Mouse (Mus musculus) forebrain, embryonic 11.5 days (tissue): ENCODE data around the gene Hdac4. TPM values are rescaled to one million over a fixed set of nuclear protein-coding genes. Genes with fewer than 3 reads are reported as not detected.

ENCODE experiments used
- ATAC-seq: fragments of 200-750 bp; cut with Nextera tagmentation; replicated peaks from 2 replicates; pipeline ENCODE4 v1.8.0; 2017; ENCODE audit warnings: moderate TSS enrichment; ENCODE audit not compliant: low FRiP score
- DNase-seq: peaks from one replicate; pipeline ENCODE4 v3.0.0-alpha.2; 2017; ENCODE audit warnings: low spot score
- H3K27ac ChIP-seq: fragments of 300-500 bp; sonication (generic); 2 replicates; pipeline ENCODE4 v1.5.1; 2014; ENCODE audit warnings: low read depth, low read length
- H3K27me3 ChIP-seq: fragments of 300-500 bp; sonication (generic); 2 replicates; pipeline ENCODE4 v1.6.1; 2014; ENCODE audit warnings: mild to moderate bottlenecking, low read length, mixed read lengths; ENCODE audit not compliant: control insufficient read depth, insufficient read depth
- H3K36me3 ChIP-seq: fragments of 300-500 bp; sonication (generic); 2 replicates; pipeline ENCODE4 v1.6.1; 2014; ENCODE audit warnings: mild to moderate bottlenecking, low read length, moderate library complexity, mixed read lengths; ENCODE audit not compliant: control insufficient read depth, insufficient read depth
- H3K4me1 ChIP-seq: fragments of 300-500 bp; sonication (generic); replicated peaks from 2 replicates; pipeline ENCODE4 v1.6.1; 2014; ENCODE audit warnings: low read length, mixed read lengths; ENCODE audit not compliant: control insufficient read depth, insufficient read depth
- H3K4me2 ChIP-seq: fragments of 300-500 bp; sonication (generic); 2 replicates; pipeline ENCODE4 v1.6.1; 2014; ENCODE audit warnings: low read depth, mild to moderate bottlenecking, low read length, moderate library complexity, mixed read lengths; ENCODE audit not compliant: severe bottlenecking
- H3K4me3 ChIP-seq: fragments of 300-500 bp; sonication (generic); 2 replicates; pipeline ENCODE4 v1.5.1; 2014; ENCODE audit warnings: low read depth, low read length
- H3K9ac ChIP-seq: fragments of 300-500 bp; sonication (generic); 2 replicates; pipeline ENCODE4 v1.6.1; 2014; ENCODE audit warnings: low read length
- H3K9me3 ChIP-seq: fragments of 300-500 bp; sonication (generic); 2 replicates; pipeline ENCODE4 v1.6.1; 2016; ENCODE audit warnings: low read length, mixed read lengths; ENCODE audit not compliant: control insufficient read depth
- WGBS: fragments of 180-500 bp; shearing (Covaris S2); extraction: QIAGEN DNeasy Blood & Tissue Kit; methylation state at CpG from one replicate; pipeline ENCODE4 v1.1.7; 2014; 5-methylcytosine and 5-hydroxymethylcytosine counted together
- polyA plus RNA-seq: library from polyadenylated mRNA; unstranded; fragments of >200 nt; fragmentation: Nextera tagmentation; extraction: Ambion mirVana; gene quantifications from 2 replicates; pipeline ENCODE4 v1.2.1, GENCODE M21; 2014

The Hdac4 gene
- polyA plus RNA-seq, 1 experiment from 2014 or later = 29.6 TPM

DNA sequence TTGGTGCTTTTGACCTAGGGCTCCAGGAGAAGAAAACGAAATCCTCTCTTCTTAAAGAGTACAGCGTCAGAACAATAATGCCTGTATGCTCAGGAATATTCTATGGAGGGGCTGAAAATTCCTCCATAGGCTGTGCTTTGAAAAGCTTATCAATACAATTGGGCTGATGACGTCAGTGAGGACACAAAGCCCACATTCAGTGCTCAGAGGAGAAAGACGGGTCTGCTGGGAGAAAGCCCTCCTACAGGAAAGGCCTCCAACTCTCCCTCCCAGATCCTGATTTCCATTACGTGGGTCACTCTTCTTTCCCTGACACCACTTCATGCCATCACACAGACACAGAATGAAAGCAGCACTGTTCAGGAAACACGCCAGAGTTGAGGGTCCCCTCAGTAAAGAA is 159.7 kb downstream of the Hdac4 start:
- Histone ChIP-seq H3K9me3 (no peaks in the 10 kb centered on the region), H3K4me3 (no peak overlapping the region), H3K4me1 (no peaks in the 10 kb centered on the region), H3K27me3 (no peaks in the 10 kb centered on the region), H3K9ac (no peak overlapping the region), H3K4me2 (no peak overlapping the region), H3K27ac (no peak overlapping the region), H3K36me3 (no peaks in the 10 kb centered on the region; the same call in 1 of the 2 replicates)
- DNase-seq (no peak), ATAC-seq (peak; percentile 64; the same call in 1 of the 2 replicates)
- WGBS = 28% methylated on average over 6 of the region's 6 CpGs

DNA sequence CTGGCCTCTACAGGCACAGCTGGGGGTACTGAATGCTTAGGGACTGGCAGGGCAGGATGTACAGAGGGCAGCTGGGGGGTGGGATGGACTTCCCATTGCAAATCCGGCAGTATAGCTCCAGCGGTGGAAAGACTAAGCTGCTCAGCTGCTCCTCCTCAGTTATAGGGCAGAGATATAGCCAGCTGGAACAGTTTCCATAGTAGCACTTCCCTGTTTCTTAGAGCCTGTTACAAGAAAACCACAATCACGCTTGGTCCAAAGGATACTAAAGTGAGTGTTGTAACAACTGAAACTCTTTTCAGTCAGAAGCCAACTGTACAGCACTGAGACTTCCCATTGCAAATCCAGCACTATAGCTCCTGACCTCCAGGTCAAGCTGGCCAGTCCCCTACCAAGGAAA is 161.3 kb downstream of the Hdac4 start:
- H3K9ac ChIP-seq = no peak overlapping the region
- no peak overlapping the region for H3K4me3 ChIP-seq
- no peak overlapping the region for H3K4me2 ChIP-seq
- no peaks in the 10 kb centered on the region for H3K4me1 ChIP-seq
- ATAC-seq (no peak), DNase-seq (no peak)
- no peaks in the 10 kb centered on the region for H3K9me3 ChIP-seq
- H3K27ac ChIP-seq = no peak overlapping the region
- no peaks in the 10 kb centered on the region; the same call in 1 of the 2 replicates for H3K36me3 ChIP-seq
- H3K27me3 ChIP-seq = no peaks in the 10 kb centered on the region
- 89% methylated on average over 3 of the region's 3 CpGs for WGBS

- Histone ChIP-seq H3K4me2 (no peak overlapping the region), H3K4me3 (no peak overlapping the region), H3K27ac (no peak overlapping the region), H3K4me1 (no peaks in the 10 kb centered on the region), H3K36me3 (no peaks in the 10 kb centered on the region; the same call in 1 of the 2 replicates), H3K9ac (no peak overlapping the region), H3K27me3 (no peaks in the 10 kb centered on the region), H3K9me3 (no peaks in the 10 kb centered on the region)
- no peak for ATAC-seq
- DNase-seq = no peak
- 92% methylated on average over 7 of the region's 7 CpGs for WGBS
These were observed 162.0 kb downstream of the Hdac4 start for GRCm38 (mm10) chr1:92033463-92033862.

DNA sequence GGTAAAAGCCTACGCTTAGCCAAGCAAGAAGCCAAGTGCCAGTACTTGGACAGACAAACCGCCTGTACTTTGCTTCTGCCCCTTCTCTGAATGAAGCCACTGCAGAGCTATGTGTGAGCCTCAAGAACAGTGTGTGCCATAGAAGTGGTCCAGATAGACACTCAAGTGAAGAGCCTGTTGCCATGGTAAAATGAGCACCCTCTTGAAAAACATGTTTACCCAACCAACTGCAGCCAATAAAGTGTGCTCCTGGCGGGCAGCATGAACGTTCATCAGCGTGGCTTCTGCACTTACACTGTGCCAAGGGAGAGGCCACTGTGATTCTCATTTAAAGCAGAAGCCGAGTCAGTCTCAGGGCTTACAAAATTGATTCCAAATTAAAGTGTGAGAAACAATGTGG is 165.0 kb downstream of the Hdac4 start:
- no peak overlapping the region for H3K9ac ChIP-seq
- H3K9me3 ChIP-seq = no peaks in the 10 kb centered on the region
- peak; percentile 2 for DNase-seq
- no peak overlapping the region for H3K4me3 ChIP-seq
- ATAC-seq = no peak
- no peak overlapping the region for H3K4me2 ChIP-seq
- H3K27ac ChIP-seq = no peak overlapping the region
- peaks cover 3% of the 10 kb centered on the region; the same call in 1 of the 2 replicates for H3K36me3 ChIP-seq
- 87% methylated on average over 6 of the region's 6 CpGs for WGBS
- no peaks in the 10 kb centered on the region for H3K27me3 ChIP-seq
- H3K4me1 ChIP-seq = no peaks in the 10 kb centered on the region

DNA sequence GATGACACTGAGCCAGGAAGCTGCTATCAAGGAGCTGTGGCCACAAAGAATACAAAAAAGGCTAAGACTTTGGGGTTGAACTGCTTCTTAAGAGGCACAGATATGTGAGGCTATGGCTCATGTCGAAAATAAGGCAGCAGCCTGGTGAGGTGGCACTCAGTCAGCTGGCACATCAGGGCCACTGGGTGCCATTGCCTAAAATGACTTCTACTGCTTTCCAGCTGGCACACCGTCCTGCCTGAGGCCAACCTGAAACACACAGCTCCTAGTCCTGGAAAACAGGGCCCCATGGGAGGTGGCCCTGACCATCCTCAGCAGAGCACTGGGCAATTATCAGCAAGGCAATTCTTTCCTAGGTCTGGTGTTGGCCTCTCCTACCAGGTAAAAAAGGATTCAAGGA is 167.3 kb downstream of the Hdac4 start:
- ATAC-seq = no peak
- Histone ChIP-seq H3K4me1 (no peaks in the 10 kb centered on the region), H3K9me3 (no peaks in the 10 kb centered on the region), H3K4me3 (no peak overlapping the region), H3K4me2 (no peak overlapping the region), H3K9ac (no peak overlapping the region), H3K27me3 (no peaks in the 10 kb centered on the region), H3K27ac (no peak overlapping the region), H3K36me3 (peaks cover 3% of the 10 kb centered on the region; the same call in 1 of the 2 replicates)
- WGBS = 94% methylated on average over 2 of the region's 2 CpGs
- no peak for DNase-seq

- no peak overlapping the region for H3K4me2 ChIP-seq
- 96% methylated on average over 3 of the region's 3 CpGs for WGBS
These were observed 169.1 kb downstream of the Hdac4 start for GRCm38 (mm10) chr1:92026351-92026750.

DNA sequence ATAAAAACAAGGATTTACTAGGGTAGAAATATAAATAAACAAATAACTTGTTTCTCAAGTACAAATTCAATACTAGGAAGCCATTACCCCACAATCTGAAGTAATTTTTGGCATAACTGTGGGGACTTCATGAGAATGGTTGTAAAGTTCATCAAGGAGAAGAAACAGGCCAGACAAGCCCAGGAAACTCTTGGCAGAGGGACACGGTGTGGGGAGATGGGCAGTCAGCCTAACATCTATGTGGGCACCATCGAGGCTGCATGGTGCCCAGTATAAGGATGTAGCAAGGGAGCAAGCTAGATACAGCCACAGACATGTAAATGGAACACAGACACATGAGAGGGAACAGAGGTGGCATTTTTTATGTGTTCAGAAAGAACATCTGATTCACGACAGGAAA is 171.6 kb downstream of the Hdac4 start:
- no peaks in the 10 kb centered on the region for H3K9me3 ChIP-seq
- no peak overlapping the region for H3K27ac ChIP-seq
- H3K27me3 ChIP-seq = no peaks in the 10 kb centered on the region
- H3K9ac ChIP-seq = no peak overlapping the region
- 94% methylated on average over 3 of the region's 3 CpGs for WGBS
- peaks cover 3% of the 10 kb centered on the region; the same call in 1 of the 2 replicates for H3K36me3 ChIP-seq
- H3K4me1 ChIP-seq = no peaks in the 10 kb centered on the region
- no peak for ATAC-seq
- H3K4me3 ChIP-seq = no peak overlapping the region
- H3K4me2 ChIP-seq = no peak overlapping the region
- DNase-seq = no peak

More at GRCm38 (mm10) chr1:92026351-92026750, 169.1 kb downstream of the Hdac4 start:
- no peaks in the 10 kb centered on the region for H3K4me1 ChIP-seq
- ATAC-seq (no peak), DNase-seq (no peak)
- peaks cover 3% of the 10 kb centered on the region; the same call in 1 of the 2 replicates for H3K36me3 ChIP-seq
- H3K27me3 ChIP-seq = no peaks in the 10 kb centered on the region
- H3K9me3 ChIP-seq = no peaks in the 10 kb centered on the region
- no peak overlapping the region for H3K4me3 ChIP-seq
- H3K9ac ChIP-seq = no peak overlapping the region
- H3K27ac ChIP-seq = no peak overlapping the region

GRCm38 (mm10) chr1:92022009-92022408 is 173.5 kb downstream of the Hdac4 start:
- DNase-seq = peak; percentile 4

GRCm38 (mm10) chr1:92015938-92016672 is 179.4 kb downstream of the Hdac4 start:
- no peak for ATAC-seq
- WGBS = 76% methylated on average over 4 of the region's 4 CpGs

More at GRCm38 (mm10) chr1:92022009-92022408, 173.5 kb downstream of the Hdac4 start:
- 95% methylated on average over 4 of the region's 4 CpGs for WGBS
- Histone ChIP-seq H3K27me3 (no peaks in the 10 kb centered on the region), H3K36me3 (peaks cover 3% of the 10 kb centered on the region; the same call in 1 of the 2 replicates), H3K4me2 (no peak overlapping the region), H3K9me3 (no peaks in the 10 kb centered on the region), H3K4me1 (no peaks in the 10 kb centered on the region), H3K4me3 (no peak overlapping the region), H3K9ac (no peak overlapping the region), H3K27ac (no peak overlapping the region)
- no peak for ATAC-seq

More at GRCm38 (mm10) chr1:92015938-92016672, 179.4 kb downstream of the Hdac4 start:
- H3K4me2 ChIP-seq = no peak overlapping the region
- H3K4me3 ChIP-seq = no peak overlapping the region
- no peaks in the 10 kb centered on the region for H3K36me3 ChIP-seq
- no peaks in the 10 kb centered on the region for H3K9me3 ChIP-seq
- no peak overlapping the region for H3K9ac ChIP-seq
- peak; percentile 29 for DNase-seq
- H3K27me3 ChIP-seq = no peaks in the 10 kb centered on the region
- no peak overlapping the region for H3K27ac ChIP-seq
- H3K4me1 ChIP-seq = no peaks in the 10 kb centered on the region
